Comparison of ENCODE assay signal across 13 mouse cellular contexts in the genomic region with DNA sequence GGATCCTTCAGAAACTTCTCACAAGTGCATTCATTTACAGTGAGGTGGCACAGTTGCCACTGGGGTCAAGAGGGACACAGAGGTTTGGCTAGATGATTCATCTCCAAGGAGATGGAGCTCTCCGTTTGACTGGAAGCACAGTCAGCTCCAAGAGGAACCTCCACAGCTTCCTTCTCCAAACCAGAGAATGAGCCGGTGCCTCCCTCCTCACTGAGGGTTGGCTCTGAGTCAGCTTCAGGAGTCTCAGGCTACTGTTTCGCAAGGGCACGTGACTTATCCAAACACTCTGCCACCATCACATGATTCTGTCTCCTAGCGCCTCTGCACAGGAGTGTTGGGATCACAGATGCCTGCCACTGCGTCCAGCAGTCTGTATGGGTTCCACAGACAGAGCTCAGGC.
A peak's percentile ranks its signal among the peaks of the same experiment; 100 is the strongest.
DNase-seq lines count a peak whose midpoint lies in the region; ATAC-seq and TF ChIP-seq lines count a peak whose summit lies in the region.
"Had no signal": no experiment of that assay in that cellular context is flagged by ENCODE, and none has a peak within 500 bp of the region (broad histone marks: within the 10 kb centered on the region; RNA-seq: fewer than 3 reads in every experiment).

No protein-coding gene starts in this region.

- CTCF ChIA-PET in Patski (lab: Charles Lee): interaction anchor here (1.5 kb wide), 2 partner anchors 15 to 24 kb away, joined by 3 to 4 read pairs; no protein-coding TSS in a partner anchor

- no peak overlapping the region for H3K9ac ChIP-seq in hindbrain, embryonic 12.5 days
- H3K9ac ChIP-seq: forebrain, embryonic 12.5 days; heart, embryonic 15.5 days; lung, embryonic 15.5 days; neural tube, embryonic 12.5 days had no signal

- no peak for TF ChIP-seq POLR2A in thymus, adult 2 months (IDR thresholded peaks at IDR 0.05; ENCODE audit: control insufficient read depth, extremely low read depth, insufficient read depth, low read length, poor library complexity)

- no peaks in the 10 kb centered on the region for H3K27me3 ChIP-seq in Patski
- no peaks in the 10 kb centered on the region for H3K27me3 ChIP-seq in thymus, adult 2 months (ENCODE audit: control insufficient read depth, insufficient read depth, low read length)
- H3K27me3 ChIP-seq in hindbrain, embryonic 12.5 days: peaks cover 7% of the 10 kb centered on the region; the same call in 1 of the 2 replicates
- H3K27me3 ChIP-seq: forebrain, embryonic 12.5 days; heart, embryonic 15.5 days; lung, embryonic 15.5 days; neural tube, embryonic 12.5 days had no signal

- no peaks in the 10 kb centered on the region for H3K36me3 ChIP-seq in thymus, adult 2 months (ENCODE audit: control insufficient read depth, insufficient read depth, low read length)
- peaks cover 38% of the 10 kb centered on the region for H3K36me3 ChIP-seq in hindbrain, embryonic 12.5 days

- H3K4me3 ChIP-seq in layer of hippocampus, adult 2 months: no peak overlapping the region
- no peak overlapping the region for H3K4me3 ChIP-seq in thymus, adult 2 months (ENCODE audit: control insufficient read depth, insufficient read depth, low read length)
- H3K4me3 ChIP-seq in hindbrain, embryonic 12.5 days: no peak overlapping the region
- H3K4me3 ChIP-seq: forebrain, embryonic 12.5 days; heart, embryonic 15.5 days; lung, embryonic 15.5 days; neural tube, embryonic 12.5 days had no signal

- no peaks in the 10 kb centered on the region for H3K9me3 ChIP-seq in hindbrain, embryonic 12.5 days (replicated peaks)
- H3K9me3 ChIP-seq: forebrain, embryonic 12.5 days; heart, embryonic 15.5 days; lung, embryonic 15.5 days; neural tube, embryonic 12.5 days had no signal

- in situ Hi-C loops in Patski (cut with MboI; ENCODE audit: low pct_unique_long_range_greater_than_20kb): no loop called here

- 89% methylated on average over 6 of the region's 6 CpGs for WGBS in thymus, adult 2 months
- WGBS in hindbrain, embryonic 12.5 days: 83% methylated on average over 6 of the region's 6 CpGs

- TF ChIP-seq CTCF in layer of hippocampus, adult 2 months (conservative IDR thresholded peaks at IDR 0.05): no peak
- TF ChIP-seq CTCF in Patski (IDR thresholded peaks at IDR 0.05): no peak
- no peak for TF ChIP-seq CTCF in thymus, adult 2 months (IDR thresholded peaks at IDR 0.05; ENCODE audit: borderline replicate concordance, control insufficient read depth, extremely low read depth, insufficient read depth, low read length, poor library complexity)

- H3K4me2 ChIP-seq in hindbrain, embryonic 12.5 days (replicated peaks): no peak overlapping the region
- H3K4me2 ChIP-seq: forebrain, embryonic 12.5 days; heart, embryonic 15.5 days; lung, embryonic 15.5 days; neural tube, embryonic 12.5 days had no signal

- peak; percentile 31 for DNase-seq in adrenal gland, postnatal 10 days
- no peak for DNase-seq in adrenal gland, adult 8-10 months
- no peak for DNase-seq in layer of hippocampus, adult 2 months (ENCODE audit: low spot score in 2 of 2)
- DNase-seq in layer of hippocampus, adult 9-10 months (ENCODE audit: low spot score): no peak
- peak; percentile 56 for DNase-seq in Patski (ENCODE audit: low read depth, low spot score)
- peak; percentile 76 for DNase-seq in lung, postnatal 10 days
- DNase-seq in thymus, adult 2 months: no peak
- DNase-seq: cerebellum, postnatal 25 days had no signal

- ATAC-seq in Patski: peak; percentile 70
- no peak for ATAC-seq in hindbrain, embryonic 12.5 days (ENCODE audit: low FRiP score)

- peaks cover 9% of the 10 kb centered on the region for H3K4me1 ChIP-seq in thymus, adult 2 months (replicated peaks; ENCODE audit: control insufficient read depth, insufficient read depth, low read length)
- peaks cover 26% of the 10 kb centered on the region for H3K4me1 ChIP-seq in hindbrain, embryonic 12.5 days
- H3K4me1 ChIP-seq: neural tube, embryonic 12.5 days had no signal

- H3K27ac ChIP-seq in layer of hippocampus, adult 2 months: peak overlapping the region; percentile 61
- no peak overlapping the region for H3K27ac ChIP-seq in thymus, adult 2 months (ENCODE audit: control insufficient read depth, insufficient read depth, low read length)
- H3K27ac ChIP-seq in hindbrain, embryonic 12.5 days: no peak overlapping the region
- H3K27ac ChIP-seq: forebrain, embryonic 12.5 days; heart, embryonic 15.5 days; lung, embryonic 15.5 days; neural tube, embryonic 12.5 days had no signal

- POLR2A ChIA-PET in Patski (lab: Charles Lee): no interaction called here

Comparison
In these comparisons a context has a peak if more than half of its experiments do, and no peak if none do; other contexts are left out.
1. DNase-seq: peak in adrenal gland, postnatal 10 days (single experiment), Patski (single experiment) and lung, postnatal 10 days (single experiment); none in adrenal gland, adult 8-10 months (single experiment), layer of hippocampus, adult 2 months (0 of 2), layer of hippocampus, adult 9-10 months (single experiment) and thymus, adult 2 months (single experiment).